Mouse (Mus musculus): ENCODE results near the gene Casq2.

Casq2 gene

DNA sequence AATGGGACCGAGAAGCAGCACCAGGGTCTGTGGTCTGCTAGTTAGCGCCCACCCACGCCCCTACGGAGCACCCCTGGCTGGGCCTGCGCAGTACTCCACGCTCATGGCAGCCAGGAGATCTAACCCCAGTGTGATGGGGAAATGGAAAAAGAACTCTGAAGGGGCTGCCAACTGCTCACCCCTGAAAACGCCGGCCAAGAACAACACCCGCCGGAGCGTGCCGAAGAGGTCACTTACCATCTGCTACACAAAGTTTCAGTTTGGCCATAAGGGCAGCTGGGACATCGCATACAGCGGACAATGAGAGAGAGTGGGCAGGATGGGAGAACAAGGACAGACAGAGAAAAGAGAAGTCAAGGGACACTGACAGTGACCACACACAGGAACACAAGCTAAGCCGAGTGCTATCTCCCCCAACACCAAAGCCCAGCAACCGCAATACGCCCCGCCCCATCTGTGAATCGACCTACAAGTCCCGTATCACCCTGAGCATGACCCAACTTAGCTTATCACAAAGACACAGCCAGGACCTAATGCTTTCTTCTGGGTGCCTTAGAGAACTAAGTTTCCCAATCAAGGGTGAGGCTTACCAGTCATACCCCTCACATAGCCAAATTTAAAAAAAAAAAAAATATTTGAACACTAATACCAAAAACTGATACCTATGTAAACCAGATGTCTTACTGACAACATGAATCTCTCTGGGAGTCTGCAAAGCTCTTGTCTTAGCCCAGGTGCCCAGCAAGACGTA, 79.5 kb downstream of the Casq2 start:
- DNase-seq (ENCODE audit: low read depth) = no peak

DNA sequence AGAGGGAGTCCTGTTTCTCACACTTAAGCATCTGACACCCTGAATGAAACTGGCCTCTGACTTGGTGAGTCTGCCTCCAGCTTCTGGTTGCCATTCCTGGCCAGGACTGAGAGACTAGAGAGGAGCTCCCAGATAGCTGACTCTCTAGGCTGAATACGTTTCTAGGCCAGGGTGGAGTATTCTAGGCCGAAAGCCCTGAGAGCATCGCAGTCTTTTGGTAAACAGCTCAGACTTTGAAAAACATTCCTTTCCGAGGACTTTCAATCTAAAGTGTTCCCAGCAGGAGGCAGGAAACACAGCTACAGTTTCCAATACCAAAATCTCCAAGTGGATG, 80.0 kb downstream of the Casq2 start:
- no peak for DNase-seq (ENCODE audit: low read depth)

DNA sequence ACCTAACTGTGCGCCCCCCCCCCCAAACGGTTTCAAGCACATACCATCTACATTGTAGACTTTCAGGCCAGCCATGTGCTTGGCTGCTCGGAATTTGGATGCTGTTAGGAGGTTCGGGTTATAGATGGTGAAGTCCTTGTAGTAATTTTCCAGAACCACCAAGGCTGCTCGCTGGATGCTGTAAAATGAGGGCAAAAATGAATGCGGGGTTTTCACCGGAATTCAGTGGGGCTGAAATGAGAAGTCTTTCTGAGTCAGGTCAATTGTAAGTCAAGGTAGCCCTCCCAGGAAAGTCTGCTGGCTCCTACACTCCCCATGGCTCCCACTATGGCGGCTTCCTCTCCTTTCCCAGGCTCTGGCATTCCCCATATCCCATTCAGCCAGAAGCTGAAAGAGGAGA, 80.6 kb downstream of the Casq2 start:
- DNase-seq (ENCODE audit: low read depth) = no peak

DNA sequence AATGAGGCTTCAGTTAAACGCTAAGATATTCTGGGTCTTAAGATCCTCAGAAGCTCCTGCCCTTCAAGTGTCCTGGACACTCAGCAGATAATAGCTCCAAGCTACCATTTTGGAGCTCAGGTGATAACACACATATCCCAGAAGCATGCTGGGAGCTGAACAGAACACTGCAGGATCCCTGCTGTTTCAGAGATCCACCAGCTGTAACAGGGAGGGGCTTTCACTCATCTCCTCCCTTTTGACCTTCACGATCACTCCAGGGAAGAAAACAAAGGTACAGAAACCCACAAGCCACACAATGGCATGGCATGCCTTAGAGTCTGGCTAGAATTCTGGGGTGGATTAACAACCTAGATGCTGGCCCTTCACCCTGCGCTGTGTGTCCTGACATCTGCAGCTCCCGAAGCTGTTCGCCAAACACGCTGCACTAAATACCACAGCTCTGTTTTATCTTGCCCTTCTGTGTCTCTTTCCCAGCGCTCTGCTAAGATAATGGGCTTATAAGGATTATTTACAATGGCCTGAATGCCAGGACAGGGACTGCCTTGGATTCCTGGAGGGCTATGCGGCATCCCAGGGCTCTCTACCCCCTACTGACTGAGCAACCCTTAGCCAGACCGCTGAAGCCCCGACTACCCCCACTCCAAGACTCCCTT, 81.5 kb downstream of the Casq2 start:
- DNase-seq (ENCODE audit: low read depth) = no peak

DNA sequence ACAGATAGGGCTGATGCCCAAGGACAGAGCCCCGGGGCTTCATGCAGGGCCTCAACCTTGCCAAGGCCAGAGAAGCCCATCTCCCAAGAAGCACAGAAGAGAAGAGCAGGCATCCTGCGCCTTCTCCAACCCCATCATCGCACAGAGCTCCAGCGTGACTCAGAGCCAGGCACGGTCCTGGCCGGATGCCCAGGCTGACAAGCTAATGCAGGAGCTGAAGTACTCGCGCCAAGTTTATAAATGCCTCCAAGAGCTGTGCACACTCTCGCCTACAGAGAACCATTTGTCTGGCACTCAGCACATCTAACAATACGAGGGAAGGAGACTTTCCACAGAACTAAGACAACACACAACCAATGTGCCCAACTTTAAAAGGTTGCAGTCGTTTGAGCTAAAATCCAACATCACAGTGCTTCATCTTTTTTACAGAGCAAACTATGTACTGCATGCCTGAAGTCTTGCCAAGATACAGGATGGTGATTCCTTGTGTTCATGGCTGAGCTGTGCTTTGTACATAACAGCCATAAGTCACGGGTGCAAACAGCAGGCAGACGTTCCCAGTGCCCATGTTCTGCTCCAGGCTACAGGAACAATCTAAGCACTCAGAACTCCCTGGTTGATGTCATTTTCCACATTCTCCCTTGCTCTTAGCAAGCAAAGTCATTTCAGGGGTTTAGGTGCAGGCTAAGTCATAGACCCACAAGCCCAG, 83.1 kb downstream of the Casq2 start:
- no peak for DNase-seq (ENCODE audit: low read depth)

DNA sequence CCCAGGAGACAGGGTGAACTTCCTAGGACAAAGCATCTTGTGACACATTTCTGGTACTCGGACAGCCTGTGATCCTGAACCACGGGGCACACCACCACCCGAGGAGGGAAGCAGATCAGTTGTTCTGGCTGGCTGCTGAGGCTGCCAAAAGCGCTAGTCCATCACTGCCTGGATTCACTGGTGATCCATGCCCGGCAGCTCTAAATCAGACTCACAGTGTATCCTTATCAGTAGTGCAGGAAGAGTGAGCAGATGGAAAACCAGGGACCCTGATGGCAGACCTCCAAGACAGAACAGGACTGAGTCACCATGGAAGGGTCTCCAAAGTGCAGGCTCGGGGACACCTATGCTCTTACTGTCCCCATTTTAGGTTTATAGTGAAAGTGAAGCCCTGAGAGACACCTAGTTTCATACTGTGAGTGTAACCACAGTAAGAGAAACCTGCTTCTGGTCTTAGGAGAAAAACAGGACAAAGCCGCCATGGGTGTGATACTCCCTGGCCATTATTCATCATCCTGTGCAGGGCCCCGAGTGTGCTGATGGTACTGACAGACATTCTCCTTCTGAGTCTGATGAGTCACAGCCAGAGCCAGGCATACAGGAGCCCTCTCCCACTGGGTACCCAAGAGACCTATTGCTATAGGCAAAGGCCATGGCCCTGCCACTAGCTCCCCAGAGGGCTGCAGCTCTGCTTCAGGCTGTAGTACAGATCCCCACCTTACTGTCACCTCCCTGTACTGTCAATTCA, 88.1 kb downstream of the Casq2 start:
- no peak for DNase-seq (ENCODE audit: low read depth)

DNA sequence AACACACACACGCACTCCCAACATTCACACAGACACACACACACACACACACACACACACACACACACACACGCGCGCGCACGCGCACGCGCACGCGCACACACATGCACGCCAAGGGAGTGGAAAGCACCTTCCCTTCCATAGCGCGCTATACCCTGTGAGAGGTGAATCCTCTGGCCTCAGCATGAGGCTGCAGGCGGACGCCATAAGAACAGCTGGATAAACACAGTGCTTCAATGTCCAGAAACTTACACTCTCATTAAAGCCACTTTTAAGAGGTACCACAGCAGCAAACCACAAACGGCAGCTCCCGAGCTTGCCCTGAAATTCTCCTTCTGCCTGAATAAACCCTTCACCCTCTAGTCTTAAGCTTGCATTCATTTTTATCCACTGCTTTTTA, 89.5 kb downstream of the Casq2 start:
- DNase-seq (ENCODE audit: low read depth) = no peak

DNA sequence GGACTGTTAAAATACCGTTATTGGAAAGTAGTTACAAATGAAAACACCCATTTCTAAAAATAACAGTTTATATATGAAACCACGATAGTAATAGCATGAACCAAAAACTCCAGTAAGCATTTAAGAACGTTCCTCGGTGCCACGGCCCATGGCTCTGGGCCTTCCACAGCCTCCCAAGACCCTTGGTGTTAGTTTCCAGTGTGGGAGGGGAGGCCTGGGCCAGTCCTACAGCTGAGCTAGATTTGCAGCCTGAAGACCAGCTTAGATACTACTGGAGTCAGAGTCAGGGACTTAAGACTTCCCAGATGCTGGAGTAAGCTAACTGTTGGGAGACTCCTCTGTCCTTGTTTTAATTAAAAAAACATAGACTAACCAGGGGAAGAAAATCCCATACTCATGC, 89.9 kb downstream of the Casq2 start:
- DNase-seq (ENCODE audit: low read depth) = no peak

DNA sequence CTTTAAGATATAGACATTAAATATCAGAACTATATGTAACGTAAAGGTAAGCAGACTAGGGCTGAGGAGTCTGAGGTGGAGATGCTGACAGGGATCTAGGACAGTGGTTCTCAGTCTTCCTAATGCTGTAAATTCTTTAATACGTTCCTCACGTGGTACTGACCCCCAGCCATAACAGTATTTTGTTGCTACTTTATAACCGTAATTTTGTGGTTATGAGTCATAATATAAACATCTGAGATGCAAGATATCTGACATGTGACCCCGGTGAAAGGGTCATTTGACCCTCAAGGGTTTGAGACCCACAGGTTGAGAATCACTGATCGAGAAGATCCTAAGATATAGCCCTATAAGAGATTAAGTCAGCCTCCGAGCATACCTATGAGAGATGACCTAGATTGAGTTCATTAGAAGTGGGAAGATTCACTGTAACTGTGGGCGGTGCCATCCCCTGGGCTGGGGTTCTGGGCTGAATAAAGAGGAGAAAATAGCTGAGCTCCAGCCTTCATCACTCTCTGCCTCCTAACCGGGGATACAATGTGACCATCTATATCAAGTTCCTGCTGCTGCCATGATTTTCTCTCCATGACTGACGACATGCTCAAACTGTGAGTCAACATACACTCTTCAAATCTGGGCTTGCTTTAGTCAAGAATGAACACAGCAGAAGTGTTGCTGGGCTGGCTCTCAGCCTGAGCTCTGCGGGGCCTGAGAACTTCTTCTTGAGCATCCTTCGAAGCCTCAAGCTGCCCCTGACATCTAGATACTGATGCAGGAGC, 91.8 kb downstream of the Casq2 start:
- DNase-seq (ENCODE audit: low read depth) = no peak

DNA sequence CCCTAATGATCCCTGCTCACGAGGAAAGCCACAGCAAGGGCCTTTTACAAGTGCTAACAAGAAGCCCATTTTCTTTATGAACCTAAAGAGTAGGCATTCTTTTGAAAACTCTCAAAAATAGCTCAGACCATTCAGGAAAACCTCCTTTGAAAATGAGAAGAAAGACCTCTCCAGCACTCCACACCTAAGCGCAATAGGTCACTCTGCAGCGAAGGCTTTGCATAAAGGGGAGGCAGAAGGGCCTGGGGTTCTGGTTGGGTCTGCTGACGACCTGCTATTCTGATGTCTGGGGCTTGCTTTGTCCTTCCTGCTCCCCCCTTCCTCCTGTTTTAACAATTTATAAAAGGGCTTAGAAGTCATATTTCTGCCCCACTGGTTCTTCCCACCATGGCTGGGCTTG, 93.7 kb downstream of the Casq2 start:
- no peak for DNase-seq (ENCODE audit: low read depth)

DNA sequence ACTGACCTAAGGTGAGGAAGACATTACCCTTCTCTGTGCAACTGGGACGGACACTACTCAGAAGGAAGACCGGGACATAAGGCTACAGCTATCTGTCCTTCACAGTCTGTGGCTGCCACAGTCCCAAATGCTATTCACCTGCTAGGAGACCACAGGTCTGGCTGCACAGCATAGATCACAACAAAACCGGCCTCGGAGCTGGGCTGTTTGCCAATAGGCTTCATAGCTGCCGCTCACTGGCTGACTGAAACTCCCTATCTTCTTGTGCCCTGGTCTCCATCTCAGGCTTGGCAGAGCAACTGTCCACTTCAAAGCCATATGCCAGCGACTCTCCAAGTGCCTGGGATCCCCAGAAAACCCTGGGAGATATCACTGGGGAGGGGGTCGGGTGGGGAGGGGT, 94.5 kb downstream of the Casq2 start:
- DNase-seq (ENCODE audit: low read depth) = no peak

DNA sequence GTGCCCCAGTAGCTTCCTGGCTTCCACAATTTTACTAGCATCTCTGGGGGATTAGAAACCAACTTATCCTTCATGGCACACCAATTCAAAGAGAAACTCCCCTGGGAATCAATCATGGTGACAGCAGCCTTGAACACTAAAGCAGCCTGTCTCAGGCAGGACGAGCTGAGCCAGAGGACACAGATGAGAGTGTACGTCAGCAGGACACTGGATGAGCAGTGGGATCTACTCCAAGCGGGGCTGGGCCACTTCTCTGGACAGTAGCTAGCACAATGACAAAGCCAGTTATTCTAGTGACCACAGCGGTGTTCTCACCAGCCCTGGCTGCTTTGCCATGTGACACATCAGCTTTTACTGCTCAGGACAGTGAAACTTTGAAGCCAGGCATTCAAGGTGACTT, 95.0 kb downstream of the Casq2 start:
- DNase-seq (ENCODE audit: low read depth) = no peak

DNA sequence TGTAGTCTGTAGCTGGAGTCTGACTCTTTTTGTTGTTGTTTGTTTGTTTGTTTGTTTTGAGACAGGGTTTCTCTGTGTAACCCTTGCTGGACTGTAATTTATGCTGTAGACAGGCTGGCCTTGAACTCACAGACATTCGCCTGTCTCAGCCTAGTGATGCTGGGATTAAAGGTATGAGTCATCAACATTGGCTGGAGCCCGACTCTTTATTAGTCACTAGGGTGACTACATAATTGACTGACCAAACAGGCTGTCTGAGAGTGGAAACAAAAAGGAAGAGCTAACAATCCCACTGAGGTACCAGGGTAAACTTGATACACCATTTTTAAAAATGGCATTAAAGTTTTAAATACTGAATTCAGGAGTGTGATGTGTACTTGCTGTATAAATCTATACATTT, 96.4 kb downstream of the Casq2 start:
- no peak for DNase-seq (ENCODE audit: low read depth)

DNA sequence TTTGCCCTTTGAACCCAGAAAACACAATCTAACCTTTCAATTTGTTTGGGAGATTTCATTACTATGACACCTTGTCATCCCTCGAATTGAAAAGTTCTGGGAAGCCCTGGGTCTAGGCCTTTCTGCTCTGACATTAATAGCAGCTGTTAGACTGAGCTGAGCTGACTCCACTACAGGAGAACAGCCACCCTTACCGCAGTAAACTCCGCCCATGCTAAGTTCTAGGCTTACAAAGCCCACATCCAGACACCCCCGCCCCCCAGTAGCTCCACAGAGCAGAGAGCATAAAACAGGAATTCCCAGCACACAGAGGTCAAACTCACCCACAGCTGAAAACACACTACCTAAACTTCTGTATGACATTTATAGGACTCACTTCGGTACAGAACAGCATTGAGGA, 98.5 kb downstream of the Casq2 start:
- DNase-seq (ENCODE audit: low read depth) = no peak

DNA sequence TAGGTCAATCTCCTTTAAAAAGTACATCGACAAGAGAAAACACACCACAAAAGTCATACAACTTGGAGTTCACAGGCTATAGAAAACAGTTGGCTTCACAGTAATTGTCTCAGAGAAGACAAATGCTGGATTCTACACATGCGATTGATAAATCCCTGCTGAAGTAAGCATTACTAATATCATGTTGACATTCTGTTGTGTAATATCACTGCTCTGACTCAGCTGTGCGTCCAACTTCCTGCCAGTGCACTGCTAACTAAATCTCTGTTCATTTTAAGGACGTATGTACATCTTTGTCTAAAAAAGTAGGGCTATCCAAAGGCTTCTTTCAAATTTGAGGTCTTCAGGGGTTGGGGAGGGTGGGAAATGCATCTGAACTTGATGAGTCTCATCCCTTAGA, 101.2 kb downstream of the Casq2 start:
- no peak for DNase-seq (ENCODE audit: low read depth)

DNA sequence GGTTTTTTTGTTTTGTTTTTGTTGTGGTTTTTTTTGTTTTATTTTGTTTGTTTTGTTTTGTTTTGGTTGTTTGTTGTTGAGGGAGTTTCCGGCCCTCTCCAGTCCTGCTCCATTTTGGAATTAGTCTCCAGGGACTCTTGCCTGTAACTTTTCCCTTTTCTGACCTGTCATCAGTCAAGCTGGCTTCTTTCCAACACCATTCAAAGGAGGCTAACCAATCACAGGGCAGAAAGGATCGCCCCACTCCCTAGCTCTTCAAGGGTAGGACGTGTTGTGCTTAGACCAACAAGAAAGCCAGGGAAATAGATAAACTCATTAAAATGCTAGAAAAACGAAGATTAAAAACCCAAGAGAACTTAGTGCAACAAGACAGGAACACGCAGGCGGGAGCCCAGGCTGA, 102.8 kb downstream of the Casq2 start:
- DNase-seq (ENCODE audit: low read depth) = no peak

DNA sequence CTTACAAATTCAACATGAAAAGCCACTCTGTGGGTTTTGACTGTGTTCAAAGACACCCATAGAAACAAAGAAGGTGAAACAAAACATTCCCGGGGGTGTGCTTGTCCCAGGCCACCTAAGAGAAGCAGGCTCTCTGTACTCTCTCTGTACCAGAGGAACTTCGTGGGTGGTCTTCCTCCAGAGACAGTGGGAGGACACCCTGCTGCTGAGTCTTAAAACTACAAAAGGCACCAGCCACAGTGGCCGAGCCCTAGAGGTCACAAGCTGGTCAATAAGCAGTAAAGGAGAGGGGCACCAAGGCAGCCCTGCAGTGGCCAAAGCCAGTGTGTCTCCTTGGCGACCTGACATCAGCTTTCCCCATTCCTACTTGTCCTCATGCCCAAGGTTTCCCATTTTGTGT, 103.8 kb downstream of the Casq2 start:
- DNase-seq (ENCODE audit: low read depth) = no peak

DNA sequence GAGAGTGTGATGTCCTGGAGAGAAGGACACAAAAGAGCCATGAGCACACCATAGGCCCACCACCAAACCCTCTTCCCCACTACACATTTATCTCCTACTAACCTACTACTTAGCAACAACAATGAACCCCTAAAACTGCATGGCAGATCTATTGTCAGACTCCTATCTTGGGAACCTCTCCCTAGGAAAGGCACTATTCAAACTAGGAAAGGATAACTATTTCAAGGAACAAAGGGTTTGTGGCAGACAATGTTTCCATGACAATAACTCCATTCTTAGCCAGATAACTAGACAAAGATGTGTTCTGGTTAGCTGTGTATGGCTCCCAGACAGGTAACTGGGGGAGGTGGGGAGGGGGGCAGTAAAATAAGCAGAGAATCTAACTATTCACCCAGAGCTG, 104.4 kb downstream of the Casq2 start:
- DNase-seq (ENCODE audit: low read depth) = no peak

DNA sequence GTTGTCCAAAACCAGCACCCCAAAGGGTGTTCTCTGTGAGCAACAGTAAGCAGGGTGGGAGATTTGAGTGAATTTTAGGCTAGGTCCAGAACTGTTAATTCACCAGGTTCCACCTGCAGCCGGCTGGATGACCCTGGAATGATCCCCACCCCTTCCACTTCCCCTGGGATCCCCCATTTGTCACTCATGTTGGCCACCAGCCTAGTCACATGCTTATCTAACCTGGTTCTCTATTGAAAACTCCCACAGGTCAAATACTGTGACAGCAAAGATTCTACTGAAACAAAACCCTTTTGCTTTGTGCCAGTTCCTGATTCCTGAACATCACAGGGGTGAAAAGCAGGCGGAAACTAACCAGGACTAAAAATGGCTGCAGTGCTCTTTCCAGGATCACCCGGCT, 105.4 kb downstream of the Casq2 start:
- DNase-seq (ENCODE audit: low read depth) = no peak

DNA sequence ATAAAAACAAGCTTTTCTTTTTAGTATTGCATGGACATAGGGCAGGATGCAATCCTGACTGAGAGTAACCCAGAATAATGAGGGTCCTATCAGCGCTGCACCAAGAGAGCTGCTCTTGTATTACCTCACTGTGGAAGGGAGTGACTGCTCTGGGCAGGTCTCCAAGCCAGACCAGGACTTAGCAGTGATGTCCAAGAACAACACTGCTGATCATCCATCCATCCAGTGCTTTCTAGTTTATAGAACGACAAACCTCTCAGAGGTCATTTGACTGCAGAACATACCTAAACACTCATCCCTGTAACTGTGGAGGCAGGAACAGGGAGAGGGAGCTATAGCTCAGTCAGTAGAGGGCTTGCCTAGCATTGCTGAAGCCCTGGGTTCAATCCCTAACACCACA, 106.4 kb downstream of the Casq2 start:
- no peak for DNase-seq (ENCODE audit: low read depth)

DNA sequence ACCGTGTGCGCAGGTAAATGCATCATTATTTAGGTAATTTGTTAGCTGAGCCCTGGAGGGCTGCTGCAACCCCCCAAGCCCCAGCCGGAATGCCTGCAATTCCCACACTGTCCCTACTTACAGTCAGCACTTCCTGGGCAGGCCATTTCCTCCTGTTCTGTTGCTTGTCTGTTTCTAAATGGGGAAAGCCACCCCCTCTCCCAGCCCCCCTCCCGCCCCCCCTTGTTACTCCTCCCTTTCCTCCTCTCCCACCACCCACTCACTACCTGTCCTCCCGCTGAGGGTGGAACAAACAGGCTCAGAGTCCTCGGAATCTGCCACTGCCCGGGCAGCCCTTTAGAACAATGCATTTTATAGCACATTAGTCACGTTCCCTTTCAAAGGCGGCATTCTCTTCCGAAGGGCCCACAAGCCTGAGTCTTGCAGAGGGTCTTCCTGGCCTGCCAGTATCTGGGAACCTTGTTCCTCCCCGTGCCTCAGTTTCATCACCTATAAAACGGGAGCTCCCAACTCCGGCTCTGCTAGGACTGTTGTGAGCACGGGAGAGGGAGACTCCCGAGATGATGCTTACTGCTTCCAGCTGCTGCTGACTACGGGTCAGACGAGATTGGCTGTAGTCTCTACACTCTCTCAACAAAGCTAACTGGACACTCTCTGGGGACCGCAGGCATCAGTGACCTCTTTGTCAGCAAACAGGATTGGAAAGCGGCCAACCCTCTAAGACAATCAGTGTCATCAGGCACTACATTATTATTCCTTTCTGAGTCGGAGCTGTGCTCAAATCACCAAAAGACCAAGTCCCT, 107.5 kb downstream of the Casq2 start:
- DNase-seq (ENCODE audit: low read depth) = no peak

Data from naive thymus-derived CD4-positive, alpha-beta T cell, adult 2 months (primary cell).